Mouse (Mus musculus): ENCODE data around the gene Vps11.
"Not testable (repeated sequence)": the region's sequence is repeated elsewhere in the genome, so short reads cannot be mapped to it uniquely, and the experiment has no call there.

Gene Vps11

GRCm38 (mm10) chr9:44376141-44376540 is 14.7 kb upstream of the Vps11 start:
- in situ Hi-C loops (cut with MseI, MboI), result no loop called here

- in situ Hi-C loops (cut with MseI, MboI), result no loop called here
Observed at GRCm38 (mm10) chr9:44373386-44373785, 11.9 kb upstream of the Vps11 start.

GRCm38 (mm10) chr9:44364480-44364879 is 3.0 kb upstream of the Vps11 start:
- in situ Hi-C loops (cut with MseI, MboI), result no loop called here

GRCm38 (mm10) chr9:44361931-44362330 is 461 bp upstream of the Vps11 start:
- in situ Hi-C loops (cut with MseI, MboI), result not testable (repeated sequence)

GRCm38 (mm10) chr9:44357207-44357606 is 4.3 kb downstream of the Vps11 start:
- in situ Hi-C loops (cut with MseI, MboI), result no loop called here

GRCm38 (mm10) chr9:44353142-44353541 is 8.3 kb downstream of the Vps11 start:
- in situ Hi-C loops (cut with MseI, MboI), result no loop called here

GRCm38 (mm10) chr9:44352337-44352736 is 9.1 kb downstream of the Vps11 start:
- in situ Hi-C loops (cut with MseI, MboI), result no loop called here

- in situ Hi-C loops (cut with MseI, MboI), result no loop called here
Observed at GRCm38 (mm10) chr9:44351396-44351795, 10.1 kb downstream of the Vps11 start.

- in situ Hi-C loops (cut with MseI, MboI), result no loop called here
Observed at GRCm38 (mm10) chr9:44348546-44348945, 12.9 kb downstream of the Vps11 start.

- in situ Hi-C loops (cut with MseI, MboI), result no loop called here
Observed at GRCm38 (mm10) chr9:44347621-44348020, 13.8 kb downstream of the Vps11 start.

- in situ Hi-C loops (cut with MseI, MboI), result no loop called here
Observed at GRCm38 (mm10) chr9:44347166-44347565, 14.3 kb downstream of the Vps11 start.

- in situ Hi-C loops (cut with MseI, MboI), result no loop called here
Observed at GRCm38 (mm10) chr9:44345570-44346433, 15.7 kb downstream of the Vps11 start.

GRCm38 (mm10) chr9:44343781-44344421 is 17.6 kb downstream of the Vps11 start, which contains the start of gene Hmbs:
TSS of gene Hmbs (minus strand) at chr9:44344228.
- in situ Hi-C loops (cut with MseI, MboI), result no loop called here

GRCm38 (mm10) chr9:44343290-44343689 is 18.2 kb downstream of the Vps11 start:
- in situ Hi-C loops (cut with MseI, MboI), result no loop called here

- in situ Hi-C loops (cut with MseI, MboI), result no loop called here
Observed at GRCm38 (mm10) chr9:44342605-44343004, 18.9 kb downstream of the Vps11 start.

GRCm38 (mm10) chr9:44342173-44342572 is 19.3 kb downstream of the Vps11 start:
- in situ Hi-C loops (cut with MseI, MboI), result no loop called here

- in situ Hi-C loops (cut with MseI, MboI), result no loop called here
Observed at GRCm38 (mm10) chr9:44341487-44341886, 20.0 kb downstream of the Vps11 start.

- in situ Hi-C loops (cut with MseI, MboI), result no loop called here
Observed at GRCm38 (mm10) chr9:44338574-44338973, 22.9 kb downstream of the Vps11 start.

GRCm38 (mm10) chr9:44337436-44338169 is 23.9 kb downstream of the Vps11 start:
- in situ Hi-C loops (cut with MseI, MboI), result no loop called here

- in situ Hi-C loops (cut with MseI, MboI), result no loop called here
Observed at GRCm38 (mm10) chr9:44336964-44337363, 24.5 kb downstream of the Vps11 start.

GRCm38 (mm10) chr9:44336513-44336912 is 25.0 kb downstream of the Vps11 start:
- in situ Hi-C loops (cut with MseI, MboI), result not testable (repeated sequence)

- in situ Hi-C loops (cut with MseI, MboI), result no loop called here
Observed at GRCm38 (mm10) chr9:44336093-44336406, 25.4 kb downstream of the Vps11 start.
